Mouse (Mus musculus) forebrain, embryonic 11.5 days (tissue): ENCODE data around the gene Ccdc183. TPM values are rescaled to one million over a fixed set of nuclear protein-coding genes. Genes with fewer than 3 reads are reported as not detected.
A peak's percentile ranks its signal among the peaks of the same experiment; 100 is the strongest.

Source experiments
- ATAC-seq: fragments of 200-750 bp; cut with Nextera tagmentation; replicated peaks from 2 replicates; pipeline ENCODE4 v1.8.0; 2017; ENCODE audit warnings: moderate TSS enrichment; ENCODE audit not compliant: low FRiP score
- DNase-seq: peaks from one replicate; pipeline ENCODE4 v3.0.0-alpha.2; 2017; ENCODE audit warnings: low spot score
- H3K27ac ChIP-seq: fragments of 300-500 bp; sonication (generic); 2 replicates; pipeline ENCODE4 v1.5.1; 2014; ENCODE audit warnings: low read depth, low read length
- H3K27me3 ChIP-seq: fragments of 300-500 bp; sonication (generic); 2 replicates; pipeline ENCODE4 v1.6.1; 2014; ENCODE audit warnings: mild to moderate bottlenecking, low read length, mixed read lengths; ENCODE audit not compliant: control insufficient read depth, insufficient read depth
- H3K36me3 ChIP-seq: fragments of 300-500 bp; sonication (generic); 2 replicates; pipeline ENCODE4 v1.6.1; 2014; ENCODE audit warnings: mild to moderate bottlenecking, low read length, moderate library complexity, mixed read lengths; ENCODE audit not compliant: control insufficient read depth, insufficient read depth
- H3K4me1 ChIP-seq: fragments of 300-500 bp; sonication (generic); replicated peaks from 2 replicates; pipeline ENCODE4 v1.6.1; 2014; ENCODE audit warnings: low read length, mixed read lengths; ENCODE audit not compliant: control insufficient read depth, insufficient read depth
- H3K4me2 ChIP-seq: fragments of 300-500 bp; sonication (generic); 2 replicates; pipeline ENCODE4 v1.6.1; 2014; ENCODE audit warnings: low read depth, mild to moderate bottlenecking, low read length, moderate library complexity, mixed read lengths; ENCODE audit not compliant: severe bottlenecking
- H3K4me3 ChIP-seq: fragments of 300-500 bp; sonication (generic); 2 replicates; pipeline ENCODE4 v1.5.1; 2014; ENCODE audit warnings: low read depth, low read length
- H3K9ac ChIP-seq: fragments of 300-500 bp; sonication (generic); 2 replicates; pipeline ENCODE4 v1.6.1; 2014; ENCODE audit warnings: low read length
- H3K9me3 ChIP-seq: fragments of 300-500 bp; sonication (generic); 2 replicates; pipeline ENCODE4 v1.6.1; 2016; ENCODE audit warnings: low read length, mixed read lengths; ENCODE audit not compliant: control insufficient read depth
- WGBS: fragments of 180-500 bp; shearing (Covaris S2); extraction: QIAGEN DNeasy Blood & Tissue Kit; methylation state at CpG from one replicate; pipeline ENCODE4 v1.1.7; 2014; 5-methylcytosine and 5-hydroxymethylcytosine counted together
- polyA plus RNA-seq: library from polyadenylated mRNA; unstranded; fragments of >200 nt; fragmentation: Nextera tagmentation; extraction: Ambion mirVana; gene quantifications from 2 replicates; pipeline ENCODE4 v1.2.1, GENCODE M21; 2014

Ccdc183 gene
- 0.13 and 0.21 TPM in 2 replicates for polyA plus RNA-seq

GRCm38 (mm10) chr2:25617578-25617977 is at the start of gene Ccdc183:
TSS of gene Ccdc183 (minus strand) at chr2:25617678.
- H3K9ac ChIP-seq: no peak within 1 kb of the TSS
- no peaks in the 10 kb centered on the region; the same call in 1 of the 2 replicates for H3K4me1 ChIP-seq
- no peak for DNase-seq
- ATAC-seq: no peak
- H3K27me3 ChIP-seq: peaks cover 22% of the 10 kb centered on the region
- H3K4me3 ChIP-seq: no peak within 1 kb of the TSS
- H3K27ac ChIP-seq: no peak within 1 kb of the TSS
- WGBS: 77% methylated on average over 3 of the region's 3 CpGs
- no peaks in the 10 kb centered on the region for H3K36me3 ChIP-seq
- no peak within 1 kb of the TSS for H3K4me2 ChIP-seq
- no peaks in the 10 kb centered on the region for H3K9me3 ChIP-seq

- no peak overlapping the region for H3K9ac ChIP-seq
- no peak for ATAC-seq
- H3K4me2 ChIP-seq: no peak overlapping the region
- no peaks in the 10 kb centered on the region for H3K36me3 ChIP-seq
- H3K27ac ChIP-seq: no peak overlapping the region
- H3K9me3 ChIP-seq: no peaks in the 10 kb centered on the region
- no peak overlapping the region for H3K4me3 ChIP-seq
- peak; percentile 13 for DNase-seq
- H3K4me1 ChIP-seq: no peaks in the 10 kb centered on the region
- H3K27me3 ChIP-seq: no peaks in the 10 kb centered on the region
- 76% methylated on average over 1 of the region's 1 CpGs for whole genome bisulfite sequencing
These were observed 49.0 kb upstream of the Ccdc183 start for GRCm38 (mm10) chr2:25666516-25666915.

- H3K9ac ChIP-seq: no peak overlapping the region
- no peaks in the 10 kb centered on the region for H3K36me3 ChIP-seq
- H3K4me3 ChIP-seq: no peak overlapping the region
- no peaks in the 10 kb centered on the region for H3K9me3 ChIP-seq
- H3K27me3 ChIP-seq: no peaks in the 10 kb centered on the region
- no peak for DNase-seq
- ATAC-seq: no peak
- no peak overlapping the region for H3K4me2 ChIP-seq
- WGBS: 87% methylated on average over 5 of the region's 5 CpGs
- H3K4me1 ChIP-seq: no peaks in the 10 kb centered on the region
- H3K27ac ChIP-seq: no peak overlapping the region
These were observed 46.6 kb upstream of the Ccdc183 start for GRCm38 (mm10) chr2:25664125-25664524.

GRCm38 (mm10) chr2:25663511-25663910 is 46.0 kb upstream of the Ccdc183 start:
- Histone ChIP-seq H3K9me3 (no peaks in the 10 kb centered on the region), H3K9ac (no peak overlapping the region), H3K27ac (no peak overlapping the region), H3K27me3 (no peaks in the 10 kb centered on the region), H3K36me3 (no peaks in the 10 kb centered on the region), H3K4me2 (no peak overlapping the region), H3K4me1 (no peaks in the 10 kb centered on the region), H3K4me3 (no peak overlapping the region)
- 72% methylated on average over 1 of the region's 1 CpGs for WGBS
- DNase-seq (peak; percentile 70), ATAC-seq (no peak)

- Histone ChIP-seq H3K27ac (no peak overlapping the region), H3K4me3 (no peak overlapping the region), H3K27me3 (no peaks in the 10 kb centered on the region), H3K4me2 (no peak overlapping the region), H3K9me3 (no peaks in the 10 kb centered on the region), H3K4me1 (no peaks in the 10 kb centered on the region), H3K9ac (no peak overlapping the region), H3K36me3 (no peaks in the 10 kb centered on the region)
- DNase-seq: no peak
- no peak for ATAC-seq
- 90% methylated on average over 6 of the region's 6 CpGs for WGBS
These were observed 43.9 kb upstream of the Ccdc183 start for GRCm38 (mm10) chr2:25661245-25661970.

DNA sequence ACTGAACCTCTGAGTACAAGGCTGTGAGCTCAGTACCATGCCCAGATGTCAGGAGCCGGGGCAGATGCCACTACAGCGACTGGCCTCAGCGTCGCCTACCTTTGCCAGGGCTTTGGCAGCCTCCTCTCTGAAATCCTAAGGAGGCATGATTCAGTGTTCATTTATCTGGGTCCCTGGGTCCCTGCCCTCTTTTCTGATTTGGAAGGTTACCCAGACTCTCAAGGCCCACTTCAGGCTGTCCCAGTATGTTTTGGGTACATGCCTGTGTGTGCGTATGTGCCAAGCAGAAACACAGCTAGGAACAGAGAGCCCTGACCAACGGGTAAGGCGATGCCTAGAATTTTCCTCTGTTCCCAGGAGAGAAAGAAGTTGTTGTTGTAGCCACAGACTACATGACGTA is 42.8 kb upstream of the Ccdc183 start:
- Histone ChIP-seq H3K4me2 (no peak overlapping the region), H3K4me3 (no peak overlapping the region), H3K9me3 (no peaks in the 10 kb centered on the region), H3K4me1 (no peaks in the 10 kb centered on the region), H3K27me3 (no peaks in the 10 kb centered on the region), H3K9ac (no peak overlapping the region), H3K27ac (no peak overlapping the region), H3K36me3 (no peaks in the 10 kb centered on the region)
- 91% methylated on average over 8 of the region's 8 CpGs for WGBS
- DNase-seq (no peak), ATAC-seq (no peak)

GRCm38 (mm10) chr2:25657652-25658051 is 40.2 kb upstream of the Ccdc183 start, which contains the start of gene Lcn5:
TSS of gene Lcn5 (plus strand) at chr2:25657952.
- Histone ChIP-seq H3K9me3 (no peaks in the 10 kb centered on the region), H3K27me3 (no peaks in the 10 kb centered on the region), H3K4me2 (no peak within 1 kb of the TSS), H3K4me1 (no peaks in the 10 kb centered on the region), H3K27ac (no peak within 1 kb of the TSS), H3K36me3 (no peaks in the 10 kb centered on the region), H3K4me3 (no peak within 1 kb of the TSS), H3K9ac (no peak within 1 kb of the TSS)
- DNase-seq (no peak), ATAC-seq (no peak)

GRCm38 (mm10) chr2:25657246-25657645 is 39.8 kb upstream of the Ccdc183 start:
- H3K9ac ChIP-seq: no peak overlapping the region
- DNase-seq (no peak), ATAC-seq (no peak)
- H3K4me1 ChIP-seq: no peaks in the 10 kb centered on the region
- WGBS: 92% methylated on average over 4 of the region's 4 CpGs
- H3K27ac ChIP-seq: no peak overlapping the region
- no peak overlapping the region for H3K4me2 ChIP-seq
- H3K4me3 ChIP-seq: no peak overlapping the region
- H3K36me3 ChIP-seq: no peaks in the 10 kb centered on the region
- no peaks in the 10 kb centered on the region for H3K9me3 ChIP-seq
- H3K27me3 ChIP-seq: no peaks in the 10 kb centered on the region

DNA sequence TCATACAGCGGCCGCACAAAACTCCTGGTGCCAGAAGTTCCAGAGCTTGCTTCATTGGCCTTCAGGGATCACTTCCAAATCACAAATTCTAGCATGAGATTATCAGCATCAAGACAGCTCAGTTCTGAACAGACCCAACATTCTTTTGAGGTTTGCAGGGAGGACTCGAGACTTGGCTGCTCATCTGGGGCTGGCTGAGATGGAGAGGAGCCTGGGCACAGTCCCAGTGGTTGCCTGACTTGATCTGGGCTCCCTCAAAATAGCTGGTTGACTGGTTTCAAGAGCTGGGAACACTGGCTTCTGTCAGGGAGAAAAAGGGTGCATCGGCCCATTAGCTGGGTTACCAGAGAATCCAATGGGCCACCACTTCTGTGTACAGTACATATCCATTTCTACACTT is 39.2 kb upstream of the Ccdc183 start:
- Histone ChIP-seq H3K36me3 (no peaks in the 10 kb centered on the region), H3K9me3 (no peaks in the 10 kb centered on the region), H3K4me3 (no peak overlapping the region), H3K4me1 (no peaks in the 10 kb centered on the region), H3K4me2 (no peak overlapping the region), H3K27ac (no peak overlapping the region), H3K27me3 (no peaks in the 10 kb centered on the region), H3K9ac (no peak overlapping the region)
- no peak for DNase-seq
- 87% methylated on average over 4 of the region's 4 CpGs for WGBS
- ATAC-seq: no peak
